Mouse (Mus musculus) testis, adult 2 months (tissue): Measurements from ENCODE around the gene Lingo1. TPM values are rescaled to one million over a fixed set of nuclear protein-coding genes. Genes with fewer than 3 reads are reported as not detected.

ENCODE experiments used
- H3K27ac ChIP-seq: fragments of 200-500 bp; 2 replicates; pipeline ENCODE4 v1.5.1; 2012; ENCODE audit warnings: low read depth, low read length; ENCODE audit not compliant: control insufficient read depth, insufficient read depth
- H3K27me3 ChIP-seq: fragments of 200-500 bp; 2 replicates; pipeline ENCODE4 v1.6.1; 2012; ENCODE audit warnings: mild to moderate bottlenecking, low read length, moderate library complexity; ENCODE audit not compliant: control insufficient read depth, insufficient read depth
- H3K36me3 ChIP-seq: fragments of 200-500 bp; 2 replicates; pipeline ENCODE4 v1.6.1; 2012; ENCODE audit warnings: mild to moderate bottlenecking, low read length; ENCODE audit not compliant: control insufficient read depth, insufficient read depth
- H3K4me1 ChIP-seq: fragments of 200-500 bp; 2 replicates; pipeline ENCODE4 v1.6.1; 2012; ENCODE audit warnings: low read length; ENCODE audit not compliant: control insufficient read depth, insufficient read depth
- H3K4me3 ChIP-seq: fragments of 200-500 bp; 2 replicates; pipeline ENCODE4 v1.5.1; 2012; ENCODE audit warnings: low read depth, mild to moderate bottlenecking, low read length, moderate library complexity, mixed read lengths; ENCODE audit not compliant: control insufficient read depth
- CTCF ChIP-seq: fragments of 200-500 bp; IDR thresholded peaks from 2 replicates; pipeline ENCODE4 v1.5.1; 2012; ENCODE audit warnings: low read depth, mild to moderate bottlenecking, inconsistent platforms, low read length, moderate library complexity; ENCODE audit not compliant: control insufficient read depth, insufficient read depth, insufficient replicate concordance
- POLR2A ChIP-seq: fragments of 200-500 bp; IDR thresholded peaks from 2 replicates; pipeline ENCODE4 v1.6.1; 2012; ENCODE audit warnings: low read depth, mild to moderate bottlenecking, inconsistent platforms, low read length, moderate library complexity; ENCODE audit not compliant: control insufficient read depth
- polyA plus RNA-seq: library from polyadenylated mRNA; depleted of rRNA; stranded (reverse); fragments of >200 nt; gene quantifications from 2 replicates; pipeline ENCODE4 v1.2.3, GENCODE M21; 2012

Gene Lingo1
- polyA plus RNA-seq, 1 experiment: 6.8 TPM

- no peaks in the 10 kb centered on the region for H3K27me3 ChIP-seq
- H3K4me1 ChIP-seq: no peaks in the 10 kb centered on the region
- no peaks in the 10 kb centered on the region for H3K36me3 ChIP-seq
- H3K4me3 ChIP-seq: no peak overlapping the region
- no peak for TF ChIP-seq CTCF
- no peak overlapping the region for H3K27ac ChIP-seq
Observed at GRCm38 (mm10) chr9:56775161-56775934, 20.9 kb downstream of the Lingo1 start.

GRCm38 (mm10) chr9:56774231-56774630 lies 22.0 kb downstream of the Lingo1 start:
- Histone ChIP-seq H3K27ac (no peak overlapping the region), H3K27me3 (no peaks in the 10 kb centered on the region), H3K36me3 (no peaks in the 10 kb centered on the region), H3K4me3 (no peak overlapping the region), H3K4me1 (no peaks in the 10 kb centered on the region)
- TF ChIP-seq POLR2A: no peak
- TF ChIP-seq CTCF: peak; percentile 92

DNA sequence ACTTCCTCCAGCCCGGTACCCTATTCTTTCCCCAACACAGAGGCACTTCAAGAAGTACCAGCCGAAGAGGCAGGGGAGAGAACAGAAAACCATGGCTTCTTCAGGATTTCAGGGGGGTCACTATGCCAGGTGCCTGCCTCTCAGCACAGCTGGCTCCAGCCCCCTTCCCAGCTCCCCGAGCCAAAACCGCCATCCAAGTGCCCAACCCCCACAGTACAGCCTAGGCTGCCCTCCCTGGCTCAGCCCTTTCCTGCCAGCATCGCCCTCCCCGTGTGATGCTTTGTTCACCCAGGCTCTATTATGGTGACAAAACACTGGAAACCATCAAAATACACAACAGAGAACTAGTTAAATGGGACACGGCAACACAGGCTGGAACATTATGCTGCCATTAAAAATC lies 22.6 kb downstream of the Lingo1 start:
- TF ChIP-seq POLR2A: no peak
- no peak for TF ChIP-seq CTCF
- Histone ChIP-seq H3K27ac (no peak overlapping the region), H3K4me1 (no peaks in the 10 kb centered on the region), H3K27me3 (no peaks in the 10 kb centered on the region), H3K4me3 (no peak overlapping the region), H3K36me3 (no peaks in the 10 kb centered on the region)

DNA sequence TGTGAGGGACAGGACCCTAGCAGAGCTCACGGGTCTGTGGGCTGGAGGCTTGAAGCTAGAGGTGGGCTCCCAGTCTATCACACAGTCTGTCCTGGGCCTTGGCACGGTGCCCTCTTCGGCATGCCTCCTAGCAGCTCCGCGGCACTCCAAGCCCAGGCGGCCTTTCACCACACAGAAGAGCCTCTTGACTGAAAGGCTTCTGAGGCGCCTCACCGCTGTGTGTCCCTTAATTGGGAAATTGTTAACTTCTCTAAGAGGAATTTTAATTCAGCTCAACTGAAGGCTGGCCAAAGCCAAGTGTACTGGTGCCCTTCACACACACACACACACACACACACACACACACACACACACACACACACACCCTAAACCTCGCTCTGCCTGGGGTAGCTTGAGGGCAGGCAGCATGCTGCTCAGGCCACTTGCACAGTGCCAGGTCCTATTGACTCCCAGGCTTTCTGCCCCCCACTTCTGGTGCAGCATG lies 28.6 kb downstream of the Lingo1 start:
- H3K4me1 ChIP-seq: no peaks in the 10 kb centered on the region
- no peak overlapping the region for H3K27ac ChIP-seq
- TF ChIP-seq CTCF (no peak), POLR2A (no peak)
- H3K27me3 ChIP-seq: no peaks in the 10 kb centered on the region
- no peaks in the 10 kb centered on the region for H3K36me3 ChIP-seq
- H3K4me3 ChIP-seq: no peak overlapping the region

DNA sequence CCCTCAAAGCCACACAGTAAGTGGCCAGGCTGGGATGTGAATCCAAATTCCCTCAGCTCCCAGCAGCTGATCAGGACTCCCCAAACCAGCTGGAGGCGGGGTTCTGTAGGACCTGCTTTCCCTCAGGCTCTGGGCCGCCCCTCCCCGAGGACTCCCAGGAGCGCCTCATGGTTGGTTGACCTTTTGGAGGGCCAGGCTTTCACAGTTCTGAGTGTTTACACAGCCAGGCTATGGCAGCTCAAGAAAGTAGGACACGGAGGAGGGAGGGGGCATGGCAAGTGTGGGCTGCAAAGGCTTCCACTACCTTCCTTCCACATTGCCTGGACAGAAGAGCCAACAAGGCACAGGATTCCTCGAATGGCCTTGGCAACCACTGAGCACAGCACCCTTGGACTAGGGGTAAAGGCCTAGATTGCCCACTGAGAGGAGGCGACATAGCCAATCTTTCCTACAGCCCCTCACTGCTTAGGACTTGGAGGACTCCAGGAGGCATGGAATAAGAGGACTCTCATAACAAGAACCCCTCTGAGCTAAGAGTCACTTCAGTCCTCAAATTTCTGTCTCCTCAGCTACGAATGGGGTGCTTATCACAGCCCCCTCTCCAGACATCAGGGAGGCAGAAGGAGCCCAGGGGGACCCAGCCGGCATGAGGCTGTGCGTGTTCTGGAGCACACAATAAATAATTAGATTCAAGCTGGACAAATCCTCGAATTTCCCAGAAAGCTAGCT lies 29.5 kb downstream of the Lingo1 start:
- no peaks in the 10 kb centered on the region for H3K36me3 ChIP-seq
- no peak overlapping the region for H3K27ac ChIP-seq
- H3K4me1 ChIP-seq: no peaks in the 10 kb centered on the region
- no peaks in the 10 kb centered on the region for H3K27me3 ChIP-seq
- H3K4me3 ChIP-seq: no peak overlapping the region
- no peak for TF ChIP-seq POLR2A
- no peak for TF ChIP-seq CTCF

GRCm38 (mm10) chr9:56762106-56762562 lies 34.1 kb downstream of the Lingo1 start:
- H3K4me1 ChIP-seq: no peaks in the 10 kb centered on the region
- H3K27ac ChIP-seq: no peak overlapping the region
- no peak overlapping the region for H3K4me3 ChIP-seq
- TF ChIP-seq CTCF: no peak
- no peak for TF ChIP-seq POLR2A
- no peaks in the 10 kb centered on the region for H3K36me3 ChIP-seq
- H3K27me3 ChIP-seq: no peaks in the 10 kb centered on the region

DNA sequence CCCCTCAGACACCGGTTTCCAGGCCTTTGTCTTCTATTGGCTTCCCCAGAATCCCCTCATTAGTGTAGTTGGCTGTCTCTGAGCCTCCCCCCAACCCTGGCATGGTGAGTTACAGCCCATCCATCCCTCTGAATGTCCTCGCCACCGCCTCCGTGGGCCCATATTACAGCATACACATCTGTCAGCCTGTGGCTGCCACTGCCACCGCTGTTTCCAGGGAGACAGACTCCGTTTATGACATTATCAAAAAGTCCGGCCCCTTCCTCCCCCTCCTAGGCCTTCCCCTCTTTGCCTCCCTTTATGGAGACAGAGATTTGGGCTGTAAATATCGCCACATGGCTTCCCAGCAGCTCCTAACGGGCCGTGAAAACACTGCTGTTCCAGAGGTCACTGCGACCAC lies 38.5 kb downstream of the Lingo1 start:
- H3K27me3 ChIP-seq: no peaks in the 10 kb centered on the region
- H3K27ac ChIP-seq: no peak overlapping the region
- H3K4me3 ChIP-seq: peak overlapping the region; percentile 20

More for the DNA sequence above, 38.5 kb downstream of the Lingo1 start:
- no peak for TF ChIP-seq CTCF
- peak; percentile 27; the same call in 1 of the 2 replicates for TF ChIP-seq POLR2A
- Histone ChIP-seq H3K4me1 (no peaks in the 10 kb centered on the region), H3K36me3 (no peaks in the 10 kb centered on the region)
